Mouse (Mus musculus) megakaryocyte progenitor cell, adult 5-6 weeks (primary cell): ENCODE measurements at regions not wholly inside any gene's neighbourhood (a gene's known extent, or its start where the extent isn't known, plus 50 kb on each side); places are given as distances from the start of the nearest gene placed in this dataset.

ENCODE experiments used
- ATAC-seq: replicated peaks from 2 replicates; pipeline ENCODE4 v1.8.0; 2016; ENCODE audit warnings: mild to moderate bottlenecking, moderate TSS enrichment, inconsistent platforms; ENCODE audit not compliant: poor library complexity

DNA sequence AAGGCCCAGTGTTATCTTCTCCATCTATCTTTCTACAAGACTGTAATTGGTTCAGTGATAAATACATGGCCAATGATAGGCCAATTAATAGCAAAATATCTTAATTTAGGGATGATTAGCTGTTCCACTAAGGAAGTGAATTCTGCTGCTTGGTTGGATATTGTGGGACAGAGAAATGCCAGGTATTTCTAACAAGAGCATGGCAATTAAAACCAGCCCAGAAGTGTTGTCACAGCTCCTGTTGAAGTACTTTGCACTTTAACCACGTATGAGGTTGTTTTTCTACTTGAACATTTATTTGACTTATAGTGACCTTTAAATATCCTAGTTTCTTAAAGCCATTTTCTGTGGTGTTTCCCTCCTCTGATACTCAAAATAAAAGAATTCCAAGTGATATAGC lies 65.7 kb upstream of the Acsl4 start:
- ATAC-seq, result no peak

- ATAC-seq, result no peak
Observed at GRCm38 (mm10) chrX:142464174-142464573, 73.8 kb upstream of the Acsl4 start.

- no peak for ATAC-seq
Observed at GRCm38 (mm10) chrX:142464756-142465155, 74.4 kb upstream of the Acsl4 start.

- no peak for ATAC-seq
Observed at GRCm38 (mm10) chrX:142467850-142468256, 77.5 kb upstream of the Acsl4 start.

GRCm38 (mm10) chrX:142468388-142468787 lies 78.1 kb upstream of the Acsl4 start:
- ATAC-seq, result no peak

GRCm38 (mm10) chrX:142469048-142469634 lies 78.8 kb upstream of the Acsl4 start:
- ATAC-seq, result no peak

GRCm38 (mm10) chrX:142470083-142470482 lies 79.7 kb upstream of the Acsl4 start:
- ATAC-seq, result peak; percentile 92

DNA sequence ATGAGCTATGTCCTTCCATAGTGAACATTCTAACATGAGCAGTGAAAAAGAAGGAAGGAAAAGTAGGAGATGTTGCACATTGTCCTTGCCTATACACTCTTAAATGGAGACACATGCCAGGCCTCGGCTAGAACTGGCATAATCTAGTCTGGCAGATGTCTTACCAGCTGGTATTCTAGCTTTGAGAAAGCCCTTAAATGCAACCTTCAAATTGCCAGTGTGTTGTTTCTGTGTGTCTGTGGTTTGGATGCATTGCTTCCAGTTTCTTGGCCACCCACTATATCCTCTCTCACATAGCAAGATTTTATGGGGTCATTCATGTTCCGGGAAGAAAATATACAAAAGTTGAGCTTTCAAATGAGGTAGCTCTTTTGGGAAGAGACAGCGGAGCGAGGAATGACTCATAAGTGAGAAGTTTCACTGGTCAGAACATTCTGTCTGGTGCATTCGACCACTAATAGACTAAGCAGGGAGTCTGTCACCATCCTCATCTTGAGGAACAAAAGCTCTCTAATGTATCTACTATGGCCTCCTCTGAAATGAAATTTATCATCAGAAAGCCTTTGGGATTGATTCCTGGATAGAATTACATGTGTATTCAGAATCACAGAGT lies 91.0 kb upstream of the Acsl4 start:
- no peak for ATAC-seq

DNA sequence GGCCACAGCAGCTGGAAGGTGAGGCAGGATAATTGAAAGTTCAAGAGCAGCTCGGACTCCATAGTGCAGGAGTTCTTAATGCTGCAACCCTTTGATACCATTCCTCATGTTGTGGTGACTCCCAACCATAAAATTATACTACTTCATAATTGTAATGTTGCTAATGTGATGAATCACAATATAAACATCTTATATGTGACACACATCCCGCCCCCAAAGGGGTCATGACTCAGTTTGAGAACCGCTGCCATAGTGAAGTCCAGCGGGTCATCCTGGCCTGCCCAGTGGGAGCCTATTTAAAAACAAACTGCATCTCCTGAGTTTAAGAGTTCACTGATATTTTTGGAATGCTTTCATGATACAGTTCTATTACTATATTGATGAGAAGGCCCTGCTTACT lies 97.7 kb upstream of the Acsl4 start:
- no peak for ATAC-seq

GRCm38 (mm10) chrX:142490093-142490717 lies 99.9 kb upstream of the Acsl4 start:
- ATAC-seq, result no peak

- no peak for ATAC-seq
Observed at GRCm38 (mm10) chrX:142501094-142501493, 110.8 kb upstream of the Acsl4 start.

DNA sequence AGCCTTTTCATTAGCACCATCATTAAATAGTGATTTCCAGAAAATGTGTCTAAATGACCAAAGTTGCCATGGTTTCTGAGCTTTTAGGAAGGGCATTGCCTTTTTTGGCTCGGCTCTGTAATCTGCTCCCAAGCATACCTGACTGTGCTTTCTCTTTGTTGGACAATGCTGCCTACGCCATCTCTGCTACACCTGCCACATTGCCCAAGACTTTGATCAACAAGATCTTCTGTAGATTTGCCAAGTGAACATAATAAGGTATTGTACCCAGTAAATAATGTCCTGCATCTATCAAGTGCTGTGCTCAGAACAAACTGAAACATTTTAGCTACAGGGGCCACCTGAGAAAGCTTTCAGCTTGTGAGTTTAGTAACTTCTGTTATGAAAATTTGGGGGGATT lies 114.6 kb upstream of the Acsl4 start:
- no peak for ATAC-seq

DNA sequence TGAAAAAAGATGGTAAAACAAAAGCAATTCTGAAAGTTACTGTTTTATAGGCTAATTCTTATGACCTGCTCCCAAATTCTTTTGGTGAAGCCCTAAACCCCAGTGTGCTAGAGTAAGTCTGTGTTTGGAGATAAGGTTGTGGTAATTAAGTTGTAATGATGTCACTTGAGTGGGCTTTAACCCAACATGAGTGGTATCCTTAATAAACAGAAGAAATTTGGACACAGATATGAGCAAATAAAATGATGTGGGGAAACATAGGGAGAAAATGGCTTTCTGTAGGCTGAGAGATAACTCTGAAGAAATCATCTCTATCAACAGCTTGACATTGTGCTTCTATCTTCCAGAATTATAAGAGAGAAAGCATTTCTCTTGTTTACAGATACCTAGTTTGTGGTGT lies 117.1 kb upstream of the Acsl4 start:
- ATAC-seq, result peak; percentile 96

- ATAC-seq, result no peak
Observed at GRCm38 (mm10) chrX:142516406-142517131, 126.2 kb upstream of the Acsl4 start.

GRCm38 (mm10) chrX:142517205-142517604 lies 126.9 kb upstream of the Acsl4 start:
- no peak for ATAC-seq

DNA sequence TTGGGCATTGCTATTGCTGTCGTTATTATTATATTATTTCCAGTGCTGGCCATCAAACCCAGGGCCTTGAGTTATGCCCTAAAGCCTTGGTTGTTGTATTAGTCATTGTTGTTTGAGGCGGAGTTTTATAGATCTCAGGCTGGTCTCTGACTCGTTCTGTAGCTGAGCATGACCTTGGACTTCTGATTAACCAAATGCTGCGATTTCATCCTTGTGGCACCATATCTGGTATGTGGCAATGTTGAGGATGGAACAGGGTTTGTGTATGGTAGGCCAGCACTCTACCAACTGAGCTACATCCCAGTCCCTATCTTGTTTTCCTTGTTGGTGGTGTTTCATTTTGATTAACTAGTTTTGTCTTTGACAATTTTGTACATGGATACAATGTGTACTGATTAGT lies 130.7 kb upstream of the Acsl4 start:
- no peak for ATAC-seq

GRCm38 (mm10) chrX:142526953-142527352 lies 136.6 kb upstream of the Acsl4 start:
- peak; percentile 76 for ATAC-seq

DNA sequence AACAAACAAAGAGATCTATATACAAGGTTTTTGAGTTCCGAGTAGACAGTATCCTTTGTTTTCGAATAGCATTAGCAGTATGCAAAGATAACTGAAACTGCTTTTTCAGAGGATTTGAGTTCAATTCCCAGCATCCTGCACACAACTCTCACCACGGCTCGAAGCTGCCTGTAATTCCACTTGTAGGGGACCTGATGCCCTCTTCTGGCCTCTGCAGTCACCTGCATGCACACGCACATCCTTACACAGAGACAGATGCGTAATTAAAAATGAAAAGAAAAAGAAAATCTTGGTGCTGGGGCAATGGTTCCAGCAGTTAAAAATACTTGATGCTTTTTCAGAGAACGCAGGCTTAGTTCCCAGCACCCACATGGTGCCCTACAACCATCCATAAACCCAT lies 139.6 kb upstream of the Acsl4 start:
- ATAC-seq, result peak; percentile 79

GRCm38 (mm10) chrX:142534780-142535179 lies 144.4 kb upstream of the Acsl4 start:
- peak; percentile 59 for ATAC-seq

DNA sequence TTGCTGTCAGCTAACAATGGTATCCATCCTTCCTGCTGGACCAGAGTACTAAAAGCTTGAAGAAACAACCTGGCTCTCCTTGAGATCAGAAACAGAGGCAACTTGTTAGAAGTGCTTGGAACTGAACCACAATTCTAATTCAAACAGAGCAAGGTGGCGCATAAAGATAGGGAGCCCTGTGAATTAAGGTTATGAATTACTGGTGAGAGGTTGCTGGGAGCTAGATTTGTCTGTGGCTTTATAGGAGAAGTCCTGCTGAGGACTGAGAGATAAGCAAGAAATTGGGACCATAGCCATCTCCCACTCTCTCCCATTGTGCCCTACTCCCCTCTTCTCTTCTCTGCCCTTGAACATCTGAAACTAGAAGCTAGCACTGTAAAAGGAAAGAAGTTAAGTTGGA lies 145.2 kb upstream of the Acsl4 start:
- ATAC-seq, result peak; percentile 66

DNA sequence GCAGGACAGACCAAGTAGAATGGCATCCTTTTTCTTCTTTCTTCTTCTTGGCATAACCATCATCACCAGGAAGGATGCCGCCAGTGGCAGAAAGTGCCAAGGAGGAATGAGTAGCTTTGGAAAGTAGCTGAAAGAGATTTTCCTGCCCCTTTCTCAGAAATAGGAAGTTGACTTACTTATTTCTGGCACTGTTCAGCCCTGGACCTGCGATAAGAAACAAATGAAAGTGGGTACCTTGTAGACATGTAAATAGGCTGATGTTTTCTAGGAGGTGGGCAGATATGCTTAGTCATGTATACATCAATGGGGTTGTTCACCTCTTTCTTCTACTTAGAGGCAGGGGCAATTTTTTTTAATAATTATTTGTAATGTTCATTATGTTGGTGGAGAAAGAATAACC lies 145.3 kb upstream of the Tmem164 start:
- ATAC-seq, result no peak
